Comparison of ENCODE assay signal across 24 mouse cellular contexts in the genomic region with DNA sequence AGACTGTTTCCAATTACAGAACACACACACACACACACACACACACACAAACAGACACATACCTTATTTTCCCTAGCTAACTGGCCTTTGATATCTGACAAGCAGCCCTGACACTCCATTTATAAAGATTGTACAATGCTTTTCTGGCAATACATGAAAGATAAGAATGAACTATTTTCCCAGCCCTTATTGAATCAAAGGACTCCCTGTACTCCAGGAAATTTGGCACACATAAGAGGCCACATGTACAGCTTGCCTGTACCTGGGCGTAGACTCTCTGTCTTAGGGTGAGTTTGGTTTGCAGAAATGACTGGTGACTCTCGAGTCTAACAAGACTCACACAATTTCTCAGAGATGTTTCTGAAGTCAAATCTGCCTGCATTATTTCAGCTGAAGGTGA. TPM values are rescaled to one million over a fixed set of nuclear protein-coding genes. Genes with fewer than 3 reads are reported as not detected.
DNase-seq lines count a peak whose midpoint lies in the region; ATAC-seq and TF ChIP-seq lines count a peak whose summit lies in the region.
"Had no signal": no experiment of that assay in that cellular context is flagged by ENCODE, and none has a peak within 500 bp of the region (broad histone marks: within the 10 kb centered on the region; RNA-seq: fewer than 3 reads in every experiment).

No protein-coding gene starts in this region.

- H3K4me1 ChIP-seq in lung, embryonic 14.5 days (ENCODE audit: insufficient read depth) = no peaks in the 10 kb centered on the region
- no peaks in the 10 kb centered on the region for H3K4me1 ChIP-seq in lung, adult 2 months (ENCODE audit: control insufficient read depth, insufficient read depth, low read length)
- no peaks in the 10 kb centered on the region; the same call in none of the 2 replicates for H3K4me1 ChIP-seq in brown adipose tissue, adult 24 weeks (ENCODE audit: control insufficient read depth, insufficient read depth, insufficient read length, low read length)
- H3K4me1 ChIP-seq in stomach, postnatal 0 days (replicated peaks; ENCODE audit: control insufficient read depth, insufficient read depth) = no peaks in the 10 kb centered on the region
- H3K4me1 ChIP-seq: embryonic facial prominence, embryonic 12.5 days; forebrain, embryonic 13.5 days; forebrain, embryonic 15.5 days had no signal

- no peaks in the 10 kb centered on the region for H3K9me3 ChIP-seq in lung, embryonic 14.5 days (ENCODE audit: low read depth, low read length)
- H3K9me3 ChIP-seq in stomach, postnatal 0 days (ENCODE audit: control insufficient read depth, low read length) = no peaks in the 10 kb centered on the region
- H3K9me3 ChIP-seq: embryonic facial prominence, embryonic 10.5 days; embryonic facial prominence, embryonic 12.5 days; forebrain, embryonic 13.5 days; forebrain, embryonic 15.5 days had no signal

- H3K4me3 ChIP-seq in lung, embryonic 14.5 days (ENCODE audit: low read depth, low read length) = no peak overlapping the region
- H3K4me3 ChIP-seq in lung, adult 2 months (replicated peaks; ENCODE audit: extremely low read depth, low read depth, low read length) = no peak overlapping the region
- no peak overlapping the region for H3K4me3 ChIP-seq in brown adipose tissue, adult 24 weeks (ENCODE audit: insufficient read depth, low read depth, low read length)
- no peak overlapping the region for H3K4me3 ChIP-seq in stomach, postnatal 0 days (ENCODE audit: low read depth, low read length)
- H3K4me3 ChIP-seq: embryonic facial prominence, embryonic 10.5 days; embryonic facial prominence, embryonic 12.5 days; forebrain, embryonic 13.5 days; forebrain, embryonic 15.5 days had no signal

- no peak overlapping the region for H3K4me2 ChIP-seq in lung, embryonic 14.5 days
- H3K4me2 ChIP-seq in stomach, postnatal 0 days (replicated peaks; ENCODE audit: low read depth) = no peak overlapping the region
- H3K4me2 ChIP-seq: embryonic facial prominence, embryonic 12.5 days; forebrain, embryonic 13.5 days; forebrain, embryonic 15.5 days had no signal

- TF ChIP-seq EP300 in stomach, postnatal 0 days (optimal IDR thresholded peaks at IDR 0.05) = no peak

- H3K27ac ChIP-seq in lung, embryonic 14.5 days (ENCODE audit: low read depth) = no peak overlapping the region
- 0 out of 2 replicates have a peak overlapping the region, but pooled peaks have one; percentile 33 for H3K27ac ChIP-seq in brown adipose tissue, adult 24 weeks (replicated peaks; ENCODE audit: low read depth, low read length)
- no peak overlapping the region for H3K27ac ChIP-seq in stomach, postnatal 0 days (replicated peaks)
- H3K27ac ChIP-seq: embryonic facial prominence, embryonic 10.5 days; embryonic facial prominence, embryonic 12.5 days; forebrain, embryonic 13.5 days; forebrain, embryonic 15.5 days had no signal

- ATAC-seq in lung, embryonic 14.5 days (ENCODE audit: insufficient read depth) = no peak
- peak; percentile 71; the same call in 1 of the 2 replicates for ATAC-seq in stomach, postnatal 0 days (ENCODE audit: low FRiP score, low TSS enrichment)
- ATAC-seq: forebrain, embryonic 13.5 days; forebrain, embryonic 15.5 days had no signal

- H3K9ac ChIP-seq in lung, embryonic 14.5 days = no peak overlapping the region
- no peak overlapping the region for H3K9ac ChIP-seq in stomach, postnatal 0 days (ENCODE audit: low read length)
- H3K9ac ChIP-seq: embryonic facial prominence, embryonic 12.5 days; forebrain, embryonic 13.5 days; forebrain, embryonic 15.5 days had no signal

- H3K27me3 ChIP-seq in lung, embryonic 14.5 days (ENCODE audit: insufficient read depth, low read length) = no peaks in the 10 kb centered on the region
- no peaks in the 10 kb centered on the region for H3K27me3 ChIP-seq in stomach, postnatal 0 days (ENCODE audit: control insufficient read depth, insufficient read depth, low read length)
- H3K27me3 ChIP-seq: embryonic facial prominence, embryonic 12.5 days; forebrain, embryonic 13.5 days; forebrain, embryonic 15.5 days had no signal

- TF ChIP-seq POLR2A in lung, adult 2 months (IDR thresholded peaks at IDR 0.05; ENCODE audit: borderline replicate concordance, extremely low read depth, low read depth, low read length) = no peak

- 40% methylated on average over 2 of the region's 2 CpGs for WGBS in lung, embryonic 14.5 days
- WGBS in lung, adult 2 months = 56% methylated on average over 2 of the region's 2 CpGs
- 41% methylated on average over 2 of the region's 2 CpGs for WGBS in stomach, postnatal 0 days

- no peak for TF ChIP-seq CTCF in lung, embryonic 14.5 days (IDR thresholded peaks at IDR 0.05; ENCODE audit: low read depth)
- no peak for TF ChIP-seq CTCF in lung, adult 2 months (IDR thresholded peaks at IDR 0.05; ENCODE audit: insufficient read depth, low read length)
- no peak for TF ChIP-seq CTCF in stomach, postnatal 0 days (IDR thresholded peaks at IDR 0.05; ENCODE audit: low read depth)

- peak; percentile 19 for DNase-seq in lung, embryonic 14.5 days
- DNase-seq in lung, postnatal 4 days = no peak
- peak; percentile 7 for DNase-seq in lung, postnatal 25 days (ENCODE audit: low spot score)
- DNase-seq in lung, adult 2 months = no peak
- DNase-seq in stomach, postnatal 0 days (ENCODE audit: low spot score) = no peak
- no peak for DNase-seq in thymus, adult 18-20 months
- DNase-seq: adrenal gland, adult 2 months; adrenal gland, postnatal 10 days; adrenal gland, postnatal 25 days; cerebellum, adult 11-12 months; cerebellum, adult 2 months; cerebellum, adult 9-10 months; cerebellum, postnatal 10 days; cerebellum, postnatal 25 days had no signal

- no peaks in the 10 kb centered on the region for H3K36me3 ChIP-seq in lung, embryonic 14.5 days (ENCODE audit: insufficient read depth)
- no peaks in the 10 kb centered on the region for H3K36me3 ChIP-seq in stomach, postnatal 0 days (ENCODE audit: control insufficient read depth, insufficient read depth, low read length)
- H3K36me3 ChIP-seq: embryonic facial prominence, embryonic 10.5 days; embryonic facial prominence, embryonic 12.5 days; forebrain, embryonic 15.5 days had no signal

RNA-seq across cellular contexts. Expression of a gene that starts 4.3 kb away (rescaled TPM):
- polyA plus RNA-seq in lung, embryonic 14.5 days (2014; fragmentation: Nextera tagmentation; extraction: Ambion mirVana) = 4.3 and 5.6 TPM in 2 replicates
- polyA plus RNA-seq in lung, adult 2 months (2012; rRNA removed) = 2.8 and 4.0 TPM in 2 replicates
- polyA plus RNA-seq in brown adipose tissue, adult 24 weeks (2012; ENCODE audit: insufficient read depth, insufficient read length, missing spikeins) = 56.1 and 58.5 TPM in 2 replicates
- polyA plus RNA-seq in stomach, postnatal 0 days (2015; fragmentation: Nextera tagmentation; extraction: Ambion mirVana) = 0.16 and 0.29 TPM in 2 replicates
- polyA plus RNA-seq: brain, embryonic 14.5 days; C2C12; cerebellum, adult 2 months; cortical plate, adult 2 months; embryonic facial prominence, embryonic 10.5 days; embryonic facial prominence, embryonic 12.5 days; forebrain, embryonic 11.5 days; forebrain, embryonic 13.5 days; forebrain, embryonic 15.5 days had no signal

RNA-seq across cellular contexts. Expression of a gene that starts 53.2 kb away (rescaled TPM):
- 0.46 and 0.55 TPM in 2 replicates for polyA plus RNA-seq in lung, embryonic 14.5 days (2014; fragmentation: Nextera tagmentation; extraction: Ambion mirVana)
- polyA plus RNA-seq in lung, adult 2 months (2012; rRNA removed) = 1.7 and 2.4 TPM in 2 replicates
- not detected in 2 replicates for polyA plus RNA-seq in brown adipose tissue, adult 24 weeks (2012; ENCODE audit: insufficient read depth, insufficient read length, missing spikeins)
- polyA plus RNA-seq in stomach, postnatal 0 days (2015; fragmentation: Nextera tagmentation; extraction: Ambion mirVana) = 0.05 and 0.13 TPM in 2 replicates
- polyA plus RNA-seq: brain, embryonic 14.5 days; C2C12; cerebellum, adult 2 months; cortical plate, adult 2 months; embryonic facial prominence, embryonic 10.5 days; embryonic facial prominence, embryonic 12.5 days; embryonic facial prominence, embryonic 14.5 days; forebrain, embryonic 11.5 days; forebrain, embryonic 13.5 days; forebrain, embryonic 15.5 days had no signal

RNA-seq across cellular contexts. Expression of a gene that starts 54.5 kb away (rescaled TPM):
- 0.09 and 0.17 TPM in 2 replicates for polyA plus RNA-seq in lung, embryonic 14.5 days (2014; fragmentation: Nextera tagmentation; extraction: Ambion mirVana)
- 4.3 and 8.1 TPM in 2 replicates for polyA plus RNA-seq in lung, adult 2 months (2012; rRNA removed)
- polyA plus RNA-seq in brown adipose tissue, adult 24 weeks (2012; ENCODE audit: insufficient read depth, insufficient read length, missing spikeins) = not detected in 2 replicates
- 1.1 and 1.5 TPM in 2 replicates for polyA plus RNA-seq in stomach, postnatal 0 days (2015; fragmentation: Nextera tagmentation; extraction: Ambion mirVana)
- polyA plus RNA-seq: adrenal gland, adult 2 months; brain, embryonic 14.5 days; C2C12; cerebellum, adult 2 months; cortical plate, adult 2 months; embryonic facial prominence, embryonic 10.5 days; embryonic facial prominence, embryonic 12.5 days; forebrain, embryonic 11.5 days; forebrain, embryonic 13.5 days; forebrain, embryonic 15.5 days had no signal

Comparison
In these comparisons a context has a peak if more than half of its experiments do, and no peak if none do; other contexts are left out.
1. DNase-seq: peak in lung, embryonic 14.5 days (single experiment) and lung, postnatal 25 days (single experiment); none in lung, postnatal 4 days (0 of 2), lung, adult 2 months (single experiment), stomach, postnatal 0 days (single experiment) and thymus, adult 18-20 months (0 of 2).